Mouse (Mus musculus): ENCODE measurements around the gene C1qtnf12. TPM values are rescaled to one million over a fixed set of nuclear protein-coding genes. Genes with fewer than 3 reads are reported as not detected.

Gene C1qtnf12
- total and polyA plus RNA-seq, 3 experiments = 9.7 to 43.7 (median 19.9) TPM

GRCm38 (mm10) chr4:155972651-155973050 lies 10.5 kb downstream of the C1qtnf12 start:
- no peak overlapping the region for H3K4me3 ChIP-seq (ENCODE audit: low read depth, low read length)
- peaks cover 5% of the 10 kb centered on the region; the same call in 1 of the 2 replicates for H3K27me3 ChIP-seq (ENCODE audit: insufficient read depth, low read length)
- ATAC-seq (ENCODE audit: extremely low read depth, insufficient number of reproducible peaks, low FRiP score, poor library complexity, severe bottlenecking) (no peak), DNase-seq (ENCODE audit: low spot score) (no peak)
- no peak for TF ChIP-seq GATA2 (IDR thresholded peaks at IDR 0.05; ENCODE audit: borderline replicate concordance, low read depth, low read length)
- TF ChIP-seq CTCF (IDR thresholded peaks at IDR 0.05; ENCODE audit: low read depth, low read length) = no peak
- TF ChIP-seq TAL1 (conservative IDR thresholded peaks at IDR 0.05; ENCODE audit: low read depth, low read length) = no peak
- TF ChIP-seq POLR2AphosphoS5 (IDR thresholded peaks at IDR 0.05; ENCODE audit: insufficient replicate concordance, low read depth, low read length) = no peak
- TF ChIP-seq GATA1 (IDR thresholded peaks at IDR 0.05; ENCODE audit: borderline replicate concordance, low read length) = no peak
- no peaks in the 10 kb centered on the region for H3K9me3 ChIP-seq (replicated peaks)
- no peaks in the 10 kb centered on the region for H3K36me3 ChIP-seq (replicated peaks)
- H3K4me1 ChIP-seq (ENCODE audit: insufficient read depth, low read depth, low read length) = peaks cover 30% of the 10 kb centered on the region

- Histone ChIP-seq H3K4me1 (ENCODE audit: insufficient read depth, low read depth, low read length) (peaks cover 25% of the 10 kb centered on the region), H3K27me3 (ENCODE audit: insufficient read depth, low read length) (peaks cover 5% of the 10 kb centered on the region; the same call in 1 of the 2 replicates), H3K36me3 (replicated peaks) (no peaks in the 10 kb centered on the region), H3K9me3 (replicated peaks) (no peaks in the 10 kb centered on the region), H3K4me3 (ENCODE audit: low read depth, low read length) (no peak overlapping the region)
- TF ChIP-seq GATA1 (IDR thresholded peaks at IDR 0.05; ENCODE audit: borderline replicate concordance, low read length) = no peak
- no peak for TF ChIP-seq POLR2AphosphoS5 (IDR thresholded peaks at IDR 0.05; ENCODE audit: insufficient replicate concordance, low read depth, low read length)
- TF ChIP-seq GATA2 (IDR thresholded peaks at IDR 0.05; ENCODE audit: borderline replicate concordance, low read depth, low read length) = no peak
- no peak for TF ChIP-seq TAL1 (conservative IDR thresholded peaks at IDR 0.05; ENCODE audit: low read depth, low read length)
- no peak for TF ChIP-seq CTCF (IDR thresholded peaks at IDR 0.05; ENCODE audit: low read depth, low read length)
- ATAC-seq (ENCODE audit: extremely low read depth, insufficient number of reproducible peaks, low FRiP score, poor library complexity, severe bottlenecking) (no peak), DNase-seq (ENCODE audit: low spot score) (no peak)
These were observed 11.1 kb downstream of the C1qtnf12 start for GRCm38 (mm10) chr4:155973239-155973638.

DNA sequence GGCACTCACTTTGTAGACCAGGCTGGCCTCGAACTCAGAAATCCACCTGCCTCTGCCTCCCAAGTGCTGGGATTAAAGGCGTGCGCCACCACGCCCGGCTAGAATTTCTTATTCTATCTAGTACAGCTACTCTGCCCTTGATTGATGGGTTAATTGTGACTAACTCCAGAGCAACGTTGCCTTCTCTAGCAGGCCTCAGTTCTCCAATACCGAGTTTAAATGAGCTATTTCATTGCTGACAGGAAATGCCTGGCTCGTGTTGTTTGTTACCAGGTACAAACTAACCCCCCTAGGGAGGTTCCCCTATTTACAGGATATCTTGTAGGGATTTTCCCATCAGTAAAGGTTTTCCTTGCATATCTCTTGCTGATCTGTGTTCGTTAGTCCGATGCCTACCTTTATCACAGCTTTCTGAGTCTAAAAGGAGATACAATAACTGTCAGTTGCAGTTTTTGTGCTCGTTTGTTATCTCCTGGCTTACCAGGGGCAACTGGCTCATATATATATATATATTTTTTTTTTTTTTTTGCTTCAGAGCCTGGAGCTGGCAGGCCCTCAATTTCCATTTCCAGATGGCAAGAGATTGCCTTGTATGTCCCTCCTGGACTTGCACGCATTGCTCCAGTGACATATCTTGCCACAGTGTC lies 19.4 kb downstream of the C1qtnf12 start:
- DNase-seq (ENCODE audit: low spot score) (no peak), ATAC-seq (ENCODE audit: extremely low read depth, insufficient number of reproducible peaks, low FRiP score, poor library complexity, severe bottlenecking) (no peak)
- H3K36me3 ChIP-seq (replicated peaks) = no peaks in the 10 kb centered on the region
- no peaks in the 10 kb centered on the region for H3K4me1 ChIP-seq (ENCODE audit: insufficient read depth, low read depth, low read length)
- TF ChIP-seq TAL1 (conservative IDR thresholded peaks at IDR 0.05; ENCODE audit: low read depth, low read length) (no peak), POLR2AphosphoS5 (IDR thresholded peaks at IDR 0.05; ENCODE audit: insufficient replicate concordance, low read depth, low read length) (no peak), CTCF (IDR thresholded peaks at IDR 0.05; ENCODE audit: low read depth, low read length) (no peak), GATA1 (IDR thresholded peaks at IDR 0.05; ENCODE audit: borderline replicate concordance, low read length) (no peak), GATA2 (IDR thresholded peaks at IDR 0.05; ENCODE audit: borderline replicate concordance, low read depth, low read length) (no peak)
- no peaks in the 10 kb centered on the region for H3K9me3 ChIP-seq (replicated peaks)
- peaks cover 15% of the 10 kb centered on the region for H3K27me3 ChIP-seq (ENCODE audit: insufficient read depth, low read length)
- no peak overlapping the region for H3K4me3 ChIP-seq (ENCODE audit: low read depth, low read length)

GRCm38 (mm10) chr4:155983788-155984187 lies 21.7 kb downstream of the C1qtnf12 start:
- DNase-seq (ENCODE audit: low spot score) (no peak), ATAC-seq (ENCODE audit: extremely low read depth, insufficient number of reproducible peaks, low FRiP score, poor library complexity, severe bottlenecking) (no peak)
- Histone ChIP-seq H3K27me3 (ENCODE audit: insufficient read depth, low read length) (peaks cover 15% of the 10 kb centered on the region), H3K36me3 (replicated peaks) (peaks cover 4% of the 10 kb centered on the region), H3K4me1 (ENCODE audit: insufficient read depth, low read depth, low read length) (peaks cover 8% of the 10 kb centered on the region; the same call in 1 of the 2 replicates), H3K4me3 (ENCODE audit: low read depth, low read length) (no peak overlapping the region), H3K9me3 (replicated peaks) (no peaks in the 10 kb centered on the region)
- TF ChIP-seq POLR2AphosphoS5 (IDR thresholded peaks at IDR 0.05; ENCODE audit: insufficient replicate concordance, low read depth, low read length) (no peak), GATA1 (IDR thresholded peaks at IDR 0.05; ENCODE audit: borderline replicate concordance, low read length) (no peak), TAL1 (conservative IDR thresholded peaks at IDR 0.05; ENCODE audit: low read depth, low read length) (no peak), CTCF (IDR thresholded peaks at IDR 0.05; ENCODE audit: low read depth, low read length) (no peak), GATA2 (IDR thresholded peaks at IDR 0.05; ENCODE audit: borderline replicate concordance, low read depth, low read length) (no peak)

DNA sequence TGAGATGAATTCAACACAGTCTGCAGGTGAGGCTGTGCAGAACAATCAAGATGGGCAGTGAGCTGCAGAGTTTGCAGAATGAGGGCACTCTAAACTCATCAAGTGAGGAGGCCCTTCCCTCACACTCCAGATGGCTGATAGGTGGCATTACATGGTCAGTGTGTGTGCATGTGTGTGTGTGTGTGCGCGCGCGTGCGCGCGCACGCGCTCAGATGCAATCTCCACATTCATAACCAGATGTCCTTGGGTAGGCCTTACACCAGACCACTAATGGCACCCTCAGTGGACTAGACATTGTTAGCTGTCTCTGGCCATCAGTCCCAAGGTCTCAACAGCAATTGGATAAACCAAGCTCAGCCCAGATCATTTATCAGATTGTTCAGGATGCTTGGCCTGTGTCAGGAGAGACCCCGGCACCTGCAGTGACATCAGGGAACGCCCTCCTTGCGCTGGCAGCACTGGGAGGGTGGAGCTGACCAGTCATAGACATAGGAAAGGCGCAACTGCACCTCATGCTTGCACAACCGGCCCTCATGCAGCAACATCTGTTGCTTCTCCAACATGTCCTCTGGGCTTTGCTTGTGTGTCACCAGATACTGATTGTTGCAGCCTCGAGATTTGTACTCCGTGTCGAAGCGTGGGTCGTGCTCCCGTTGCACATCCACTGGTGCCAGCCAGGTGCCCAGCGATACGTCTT lies 29.2 kb downstream of the C1qtnf12 start:
- DNase-seq (ENCODE audit: low spot score) = peak; percentile 56
- H3K9me3 ChIP-seq (replicated peaks) = no peaks in the 10 kb centered on the region
- H3K27me3 ChIP-seq (ENCODE audit: insufficient read depth, low read length) = no peaks in the 10 kb centered on the region
- peaks cover 45% of the 10 kb centered on the region for H3K36me3 ChIP-seq (replicated peaks)
- no peak for ATAC-seq (ENCODE audit: extremely low read depth, insufficient number of reproducible peaks, low FRiP score, poor library complexity, severe bottlenecking)
- H3K4me1 ChIP-seq (ENCODE audit: insufficient read depth, low read depth, low read length) = peaks cover 56% of the 10 kb centered on the region
- H3K4me3 ChIP-seq (ENCODE audit: low read depth, low read length) = peak overlapping the region; percentile 91
- TF ChIP-seq TAL1 (conservative IDR thresholded peaks at IDR 0.05; ENCODE audit: low read depth, low read length) = no peak

DNA sequence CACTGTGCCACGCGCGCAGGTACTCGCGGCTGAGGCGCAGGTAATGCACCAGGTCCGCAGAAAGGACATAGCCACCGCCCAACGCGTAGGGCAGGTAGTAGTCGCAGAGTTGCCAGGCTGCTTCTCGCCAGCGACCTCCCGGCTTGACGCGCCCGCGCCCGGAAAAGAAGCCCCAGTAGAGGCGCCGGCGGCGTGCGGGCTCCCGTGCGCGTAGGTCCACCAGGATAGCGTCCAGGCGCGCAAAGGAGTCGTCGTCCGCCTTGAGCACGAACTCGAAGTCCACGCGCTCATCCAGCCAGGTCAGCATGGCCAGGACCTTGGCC lies 29.8 kb downstream of the C1qtnf12 start:
- TF ChIP-seq CTCF (IDR thresholded peaks at IDR 0.05; ENCODE audit: low read depth, low read length) = no peak
- TF ChIP-seq POLR2AphosphoS5 (IDR thresholded peaks at IDR 0.05; ENCODE audit: insufficient replicate concordance, low read depth, low read length) = no peak
- TF ChIP-seq TAL1 (conservative IDR thresholded peaks at IDR 0.05; ENCODE audit: low read depth, low read length) = no peak
- no peak for TF ChIP-seq GATA2 (IDR thresholded peaks at IDR 0.05; ENCODE audit: borderline replicate concordance, low read depth, low read length)
- no peak for TF ChIP-seq GATA1 (IDR thresholded peaks at IDR 0.05; ENCODE audit: borderline replicate concordance, low read length)
- peaks cover 58% of the 10 kb centered on the region for H3K4me1 ChIP-seq (ENCODE audit: insufficient read depth, low read depth, low read length)

More for the DNA sequence above, 29.8 kb downstream of the C1qtnf12 start:
- Histone ChIP-seq H3K4me3 (ENCODE audit: low read depth, low read length) (peak overlapping the region; percentile 91), H3K9me3 (replicated peaks) (no peaks in the 10 kb centered on the region), H3K36me3 (replicated peaks) (peaks cover 50% of the 10 kb centered on the region), H3K27me3 (ENCODE audit: insufficient read depth, low read length) (no peaks in the 10 kb centered on the region)
- no peak for ATAC-seq (ENCODE audit: extremely low read depth, insufficient number of reproducible peaks, low FRiP score, poor library complexity, severe bottlenecking)
- no peak for DNase-seq (ENCODE audit: low spot score)

All from G1E (cell line).